Mouse (Mus musculus): ENCODE data around the gene Jade2.

Gene Jade2

DNA sequence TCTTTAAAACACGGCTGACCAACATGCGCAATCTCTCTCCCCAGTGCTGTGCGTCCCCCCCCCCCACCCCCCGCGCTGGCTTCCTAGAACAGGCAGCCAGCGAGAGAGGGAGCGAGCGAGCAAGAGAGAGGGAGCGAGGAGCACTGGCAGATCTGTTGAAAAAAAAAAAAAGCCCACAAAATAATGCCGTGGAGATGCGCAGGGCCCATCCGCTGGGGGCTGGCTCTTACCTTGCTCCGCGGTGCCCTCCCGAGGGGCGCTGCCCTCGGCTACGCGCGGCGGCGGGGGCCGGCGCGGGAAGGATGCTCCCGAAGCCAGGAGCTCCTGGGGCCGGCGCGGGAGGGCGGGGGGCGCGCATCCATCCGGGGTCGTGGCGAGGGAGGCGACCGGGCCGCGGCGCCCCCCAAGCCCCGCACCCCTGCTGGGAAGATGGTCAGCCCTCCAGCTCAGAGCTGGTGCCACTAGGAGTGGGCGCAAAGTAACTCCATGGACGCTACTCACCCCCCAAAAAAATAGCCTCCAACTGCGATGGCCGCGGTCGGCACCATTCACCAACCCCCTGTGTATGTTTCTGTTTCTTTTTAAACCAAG is at the start of gene Jade2:
TSS of gene Jade2 (minus strand) at position 573 of the 591 bp plus-strand sequence.
- in situ Hi-C loops (cut with MseI, MboI): loop anchor here (5.0 kb wide), 2 partner anchors 40 to 110 kb away; partner anchors contain the start of gene Cdkn2aipnl (in 1 of the 2)

DNA sequence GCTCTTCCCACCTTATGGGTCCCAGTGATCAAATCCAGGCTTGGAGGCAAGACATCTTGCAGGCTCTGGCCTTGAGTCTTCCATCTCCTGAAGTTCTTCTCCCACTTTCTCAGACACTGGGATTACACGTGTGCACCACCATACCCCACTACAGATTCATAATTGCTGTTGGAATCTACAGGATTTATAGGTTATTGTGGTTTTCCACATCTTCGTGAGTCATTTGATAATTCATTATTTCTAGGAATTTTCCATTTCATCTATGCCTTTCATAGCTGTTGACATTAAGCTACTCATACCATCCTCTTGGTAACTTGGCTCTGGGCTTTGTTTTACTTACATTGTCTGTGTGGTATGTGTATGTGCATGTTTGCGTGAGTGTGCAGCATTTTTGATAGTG is 46.8 kb upstream of the Jade2 start:
- in situ Hi-C loops (cut with MseI, MboI): no loop called here

DNA sequence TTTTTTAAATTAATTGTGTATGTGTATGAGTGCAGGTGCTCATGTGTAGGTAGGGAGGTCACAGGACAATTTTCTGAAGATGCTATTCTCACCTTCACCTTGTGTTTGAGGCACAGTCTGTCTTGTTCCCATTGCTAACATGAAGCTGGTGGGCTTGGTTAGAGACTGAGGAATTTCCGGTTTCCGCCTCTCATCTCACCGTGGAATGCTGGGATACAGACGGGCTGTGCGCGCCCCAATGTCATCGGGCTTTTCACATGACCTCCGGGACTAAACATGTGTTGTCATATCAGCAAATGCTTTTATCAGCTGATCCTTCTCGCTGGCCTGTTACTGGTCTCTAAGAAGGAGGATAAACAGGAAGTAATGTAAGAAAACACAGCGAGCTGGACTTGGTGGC is 42.2 kb upstream of the Jade2 start:
- in situ Hi-C loops (cut with MseI, MboI): no loop called here

DNA sequence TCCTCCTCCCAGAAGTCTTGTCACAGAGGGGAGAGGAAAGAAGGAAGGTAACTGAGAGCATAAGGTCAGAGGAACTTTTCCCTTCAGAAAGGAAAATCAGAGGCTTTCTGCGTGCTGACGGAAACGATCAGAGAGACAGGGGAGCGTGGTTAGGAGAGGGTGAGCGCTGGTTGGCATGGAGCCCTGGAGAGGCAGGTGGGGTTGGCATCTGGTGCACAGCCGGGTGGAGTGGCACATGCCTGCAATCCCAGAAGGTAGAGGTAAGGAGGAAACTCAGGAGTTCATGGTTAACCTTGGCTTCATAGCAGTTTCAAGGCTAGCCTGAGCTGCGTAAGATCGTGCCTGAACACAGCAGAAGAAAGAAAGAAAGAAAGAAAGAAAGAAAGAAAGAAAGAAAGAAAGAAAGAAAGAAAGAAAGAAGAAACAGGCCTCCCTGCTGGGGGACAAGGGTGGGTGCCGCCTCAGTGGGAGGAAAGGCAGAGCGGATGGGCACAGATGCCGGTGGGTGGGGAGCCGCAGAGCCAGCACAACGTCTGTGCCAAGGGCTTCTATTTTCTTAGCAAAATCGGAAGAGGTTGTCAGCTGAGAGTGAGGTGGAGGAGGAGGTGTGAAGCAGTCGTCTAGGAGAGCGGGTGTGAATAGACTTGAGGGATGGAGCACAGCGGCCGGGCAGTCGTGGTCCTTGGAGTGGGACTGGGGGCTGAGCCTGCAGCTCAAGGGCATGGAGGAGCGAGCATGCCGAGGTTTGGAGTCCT is 41.0 kb upstream of the Jade2 start:
- in situ Hi-C loops (cut with MseI, MboI): no loop called here

DNA sequence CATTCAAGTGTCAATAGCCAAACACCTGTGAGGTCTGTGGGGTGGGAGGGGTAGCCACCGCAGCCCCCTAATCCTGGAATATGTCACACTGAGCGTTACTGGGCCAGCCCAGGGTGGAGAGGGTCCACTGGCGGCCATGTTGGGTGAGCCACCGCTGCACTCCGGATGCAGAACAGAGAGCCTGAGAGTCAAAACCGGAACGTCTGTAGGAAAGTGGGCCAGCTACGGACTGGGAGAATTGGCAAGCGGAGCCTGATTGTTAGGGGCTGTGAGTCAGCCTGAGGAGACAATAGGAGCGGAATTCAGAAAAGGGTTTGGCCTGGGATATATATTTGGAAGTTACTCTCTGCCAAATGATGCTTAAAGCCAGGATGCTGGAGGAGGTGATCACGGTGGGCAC is 39.9 kb upstream of the Jade2 start:
- in situ Hi-C loops (cut with MseI, MboI): no loop called here

DNA sequence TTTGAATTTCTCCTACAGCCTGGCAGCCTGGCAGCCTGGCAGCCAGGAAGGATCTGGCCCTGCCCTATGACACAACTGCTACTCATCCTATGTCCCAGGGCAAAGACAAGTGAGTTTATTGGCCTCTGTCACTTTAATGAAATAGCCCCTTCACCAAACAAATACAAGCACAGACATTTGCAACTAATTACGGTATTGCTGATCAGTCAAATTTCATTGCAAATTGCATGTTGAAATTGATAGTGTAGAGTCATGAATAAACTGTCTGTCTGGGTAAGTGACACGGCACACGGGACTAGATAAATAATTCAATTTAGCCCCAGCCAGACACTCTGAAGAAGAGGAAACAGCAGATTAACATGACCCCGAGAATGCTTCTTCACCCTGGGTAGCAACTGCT is 38.6 kb upstream of the Jade2 start:
- in situ Hi-C loops (cut with MseI, MboI): no loop called here

DNA sequence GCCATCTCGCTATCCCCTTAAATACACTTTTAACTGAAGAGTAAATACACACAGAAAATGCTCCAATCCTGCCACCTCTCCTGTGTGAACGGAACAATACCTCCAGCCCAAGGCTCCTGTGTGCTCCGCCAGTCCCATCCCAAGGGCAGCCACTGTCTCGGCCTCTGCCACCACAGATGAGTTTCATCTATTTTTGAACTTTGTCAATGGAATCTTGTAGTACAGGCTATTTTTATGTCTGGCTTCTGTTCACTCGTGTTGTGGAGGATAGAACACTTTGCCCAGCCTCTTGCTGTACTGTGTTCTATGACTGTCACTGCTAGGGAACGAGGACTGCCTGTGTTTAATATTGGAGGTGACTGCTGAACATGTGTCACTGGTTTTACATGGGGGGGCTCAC is 28.2 kb upstream of the Jade2 start:
- in situ Hi-C loops (cut with MseI, MboI): no loop called here

DNA sequence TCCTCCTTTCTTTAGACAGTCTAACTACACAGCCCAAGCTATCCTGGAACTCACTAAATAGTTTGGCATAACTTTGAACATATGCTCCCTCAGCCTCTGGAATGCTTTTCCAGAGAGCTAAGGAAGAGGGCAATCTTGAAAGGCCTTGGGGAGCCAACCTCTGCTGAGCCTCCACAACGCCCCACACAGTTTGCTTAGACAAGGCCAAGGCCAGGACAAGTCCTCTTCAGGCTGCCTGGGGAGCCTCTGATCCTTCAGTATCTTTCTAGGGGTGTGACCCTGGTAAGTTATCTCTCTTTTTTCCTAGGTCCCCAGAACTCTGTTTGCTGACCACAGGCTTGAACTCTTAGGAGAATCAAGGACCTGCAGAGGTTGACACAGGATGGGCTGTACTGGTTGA is 26.6 kb upstream of the Jade2 start:
- in situ Hi-C loops (cut with MseI, MboI): no loop called here

DNA sequence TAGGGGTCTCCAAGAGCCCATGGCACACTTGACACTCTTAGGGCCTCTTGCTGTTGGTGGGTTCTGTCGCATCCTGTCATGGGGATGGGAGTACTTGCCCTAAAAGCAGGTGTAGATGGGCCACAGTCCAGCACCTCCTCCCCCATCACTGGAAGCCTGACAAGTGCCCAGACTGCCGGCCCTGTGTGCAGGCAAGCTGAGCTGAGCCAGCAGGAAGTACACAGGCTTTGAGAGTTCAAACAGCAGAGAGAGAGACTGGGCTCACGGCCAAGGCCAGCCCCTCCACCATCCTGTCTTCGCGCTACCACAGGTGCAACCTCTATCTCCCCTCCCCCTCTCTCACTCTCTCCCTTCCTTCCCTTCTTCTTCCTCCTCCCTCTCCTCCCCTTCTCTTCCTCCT is 26.2 kb upstream of the Jade2 start:
- in situ Hi-C loops (cut with MseI, MboI): no loop called here

DNA sequence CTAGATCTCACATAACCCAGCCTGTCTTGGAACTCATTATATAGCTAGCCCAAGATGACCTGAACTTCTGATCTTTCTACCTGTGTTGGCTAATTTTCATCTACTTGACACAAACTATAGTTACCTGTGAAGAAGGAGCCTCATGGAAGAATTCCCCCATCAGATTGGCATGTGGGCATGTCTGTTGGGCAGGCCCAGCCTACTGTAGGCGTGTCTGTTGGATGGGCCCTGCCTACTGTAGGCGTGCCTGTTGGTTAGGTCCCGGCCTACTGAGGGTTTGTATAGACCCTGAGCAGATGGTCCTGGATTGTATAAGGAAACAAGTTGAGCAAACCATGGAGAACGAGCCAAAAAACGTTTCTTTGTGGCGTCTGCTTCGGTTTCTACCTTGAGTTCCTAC is 24.3 kb upstream of the Jade2 start:
- in situ Hi-C loops (cut with MseI, MboI): no loop called here

DNA sequence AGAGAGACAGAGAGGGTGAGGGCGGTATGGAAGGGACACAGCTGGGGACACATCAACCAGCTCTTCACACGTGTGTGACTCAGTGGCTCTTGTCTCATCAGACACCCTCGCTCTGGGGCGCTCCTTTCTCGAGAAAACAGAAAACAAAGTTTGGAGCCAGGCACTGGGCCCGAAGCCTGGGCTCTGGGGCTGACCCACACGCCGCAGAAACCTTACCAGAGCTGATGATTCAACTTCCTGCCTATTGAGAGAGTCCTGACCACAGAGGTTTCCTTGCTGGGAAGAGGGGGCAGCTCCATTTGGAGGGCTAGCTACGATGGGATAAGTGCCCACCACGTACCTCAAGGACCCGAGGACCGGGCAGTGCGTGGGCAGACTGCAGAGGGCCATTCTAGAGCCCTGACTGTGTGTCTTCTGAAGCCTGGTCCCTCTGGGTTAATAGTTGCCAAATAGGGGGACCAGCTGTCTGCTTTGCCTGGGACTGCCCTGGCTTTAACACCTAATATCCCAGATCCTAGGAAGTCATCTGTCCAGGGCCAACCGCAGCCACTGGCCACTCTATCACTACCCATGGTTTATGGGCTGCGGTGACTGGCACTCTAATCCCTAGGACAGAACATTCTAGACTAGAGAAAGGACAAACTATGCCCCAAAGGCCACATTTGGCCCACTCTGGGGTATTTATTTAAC is 23.7 kb upstream of the Jade2 start:
- in situ Hi-C loops (cut with MseI, MboI): no loop called here

DNA sequence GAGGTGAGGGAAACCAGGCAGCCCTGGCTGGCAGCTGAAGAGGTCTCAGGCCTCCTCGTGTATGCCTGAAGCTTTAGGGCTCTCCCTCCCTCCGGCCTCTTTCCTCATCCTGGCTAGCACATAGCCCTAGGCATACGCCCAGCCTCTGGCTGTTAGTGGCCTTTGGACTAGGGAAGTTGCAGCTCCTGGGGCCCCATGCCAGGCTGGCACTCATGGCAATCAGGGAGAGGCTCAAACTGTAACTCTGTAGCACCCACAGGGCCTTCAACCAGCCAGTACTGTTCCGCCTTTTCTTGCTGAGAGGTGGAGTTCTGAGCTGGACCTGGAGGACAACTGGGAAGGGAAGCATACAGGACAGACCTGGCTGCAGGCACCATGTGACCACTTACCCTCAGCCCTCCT is 19.5 kb upstream of the Jade2 start:
- in situ Hi-C loops (cut with MseI, MboI): no loop called here

DNA sequence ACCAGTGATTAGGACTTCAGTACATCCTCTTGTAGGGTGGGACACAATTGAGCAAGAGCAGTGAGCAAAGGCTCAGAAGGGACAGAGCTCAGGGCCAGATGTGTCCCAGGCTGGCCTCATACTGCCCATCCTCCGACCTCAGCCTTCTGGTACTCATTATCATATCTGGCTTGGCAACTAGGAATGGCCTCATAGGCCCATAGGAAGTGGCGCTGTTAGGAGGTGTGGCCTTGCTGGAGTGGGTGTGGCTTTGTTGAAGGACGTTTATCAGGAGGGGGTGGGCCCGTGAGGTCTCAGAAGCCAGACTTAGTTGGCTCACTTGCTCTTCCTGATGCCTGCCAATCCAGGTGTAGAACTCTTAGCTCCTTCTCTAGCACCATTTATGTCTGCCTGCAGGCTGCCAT is 18.3 kb upstream of the Jade2 start:
- in situ Hi-C loops (cut with MseI, MboI): no loop called here

DNA sequence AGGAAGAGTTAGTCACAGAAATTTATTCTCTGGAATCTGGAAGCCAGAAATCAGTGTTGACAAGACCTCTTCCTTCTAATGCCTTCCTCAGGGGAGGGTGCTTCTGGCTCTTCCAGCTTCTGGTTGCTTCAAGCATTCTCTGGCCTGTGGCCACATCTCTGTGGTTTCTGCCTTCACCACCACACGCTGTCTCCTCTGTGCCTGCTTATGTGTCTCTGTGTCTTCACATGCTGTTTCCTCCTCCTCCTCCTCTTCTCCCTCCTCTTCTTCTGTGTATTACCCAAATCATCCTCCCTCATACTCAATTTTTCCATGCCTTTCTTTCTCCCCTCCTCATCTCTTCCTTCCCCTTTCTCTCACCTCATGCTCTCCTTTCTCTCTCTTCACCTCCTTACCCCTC is 17.6 kb upstream of the Jade2 start:
- in situ Hi-C loops (cut with MseI, MboI): no loop called here

DNA sequence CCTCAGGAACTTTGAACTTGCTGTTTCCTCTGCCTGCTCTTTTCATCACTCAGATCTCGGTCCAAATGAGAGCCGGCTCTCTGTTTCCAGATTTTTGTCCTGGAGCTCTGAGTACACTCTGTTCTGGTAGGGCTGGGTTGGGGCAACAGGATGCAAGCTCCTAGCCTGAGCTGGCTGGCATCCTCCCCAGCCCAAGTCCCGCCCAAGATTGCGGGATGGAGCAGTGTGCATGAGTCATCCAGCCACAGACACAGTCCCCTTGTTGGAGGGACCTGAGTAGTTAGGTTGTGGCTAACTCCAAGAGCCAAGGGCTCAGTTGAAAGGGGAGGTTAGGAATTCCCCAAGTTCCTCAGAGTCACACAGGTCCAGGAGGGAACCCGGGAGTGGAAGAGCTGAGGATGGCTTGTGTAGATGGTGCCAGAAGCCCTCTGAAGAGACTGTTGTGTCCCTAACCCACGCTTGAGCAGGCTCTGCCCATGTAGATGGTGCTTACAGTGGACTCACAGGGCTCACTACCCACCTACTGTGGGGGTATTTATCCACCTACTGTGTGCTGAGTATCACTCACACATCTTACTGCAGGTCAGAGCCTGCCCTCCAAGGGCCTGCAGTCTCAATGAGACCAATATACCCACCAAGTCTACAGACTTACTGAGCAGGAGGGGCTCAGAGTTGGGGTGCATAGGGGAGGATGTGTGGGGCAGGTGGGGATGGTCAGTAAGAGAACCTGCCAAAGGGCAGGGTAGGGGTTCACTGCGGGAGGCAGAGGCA is 17.0 kb upstream of the Jade2 start:
- in situ Hi-C loops (cut with MseI, MboI): no loop called here

DNA sequence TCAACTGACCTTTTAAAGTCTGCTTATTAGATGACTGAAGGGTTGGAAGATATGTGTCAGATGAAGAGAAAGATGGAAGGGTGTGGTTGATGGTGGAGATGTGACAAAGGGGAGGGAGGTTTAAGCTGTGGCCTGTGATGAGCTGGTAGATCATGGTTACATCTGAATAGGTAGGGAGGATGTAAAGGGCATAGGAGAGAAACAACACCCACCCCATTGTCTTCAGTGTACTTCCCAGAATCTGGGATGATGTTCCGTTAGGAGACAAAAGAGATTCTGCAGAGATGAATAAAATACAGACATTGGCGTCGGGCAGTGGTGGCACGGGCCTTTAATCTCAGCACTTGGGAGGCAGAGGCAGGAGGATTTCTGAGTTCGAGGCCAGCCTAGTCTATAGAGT is 15.7 kb upstream of the Jade2 start:
- in situ Hi-C loops (cut with MseI, MboI): no loop called here

DNA sequence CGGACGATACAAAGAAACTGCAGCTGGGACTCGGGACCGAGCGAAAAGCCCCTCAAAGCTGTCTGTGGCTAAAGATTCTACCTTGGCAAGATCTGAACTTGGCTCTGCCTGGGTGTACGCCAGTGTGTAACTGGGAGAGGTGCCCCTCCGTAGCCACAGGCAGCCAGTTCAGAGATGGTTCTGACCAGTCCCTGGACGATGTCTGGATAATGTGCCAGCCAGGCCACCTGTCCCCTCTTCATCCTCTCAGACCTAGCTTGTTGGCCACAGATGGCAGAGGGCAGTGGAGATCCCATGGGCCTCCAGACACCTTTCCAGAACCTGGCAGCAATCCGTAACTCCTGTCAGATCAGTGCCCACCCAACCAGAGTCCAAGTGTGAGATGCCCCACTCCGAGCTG is 9.8 kb upstream of the Jade2 start:
- in situ Hi-C loops (cut with MseI, MboI): no loop called here

DNA sequence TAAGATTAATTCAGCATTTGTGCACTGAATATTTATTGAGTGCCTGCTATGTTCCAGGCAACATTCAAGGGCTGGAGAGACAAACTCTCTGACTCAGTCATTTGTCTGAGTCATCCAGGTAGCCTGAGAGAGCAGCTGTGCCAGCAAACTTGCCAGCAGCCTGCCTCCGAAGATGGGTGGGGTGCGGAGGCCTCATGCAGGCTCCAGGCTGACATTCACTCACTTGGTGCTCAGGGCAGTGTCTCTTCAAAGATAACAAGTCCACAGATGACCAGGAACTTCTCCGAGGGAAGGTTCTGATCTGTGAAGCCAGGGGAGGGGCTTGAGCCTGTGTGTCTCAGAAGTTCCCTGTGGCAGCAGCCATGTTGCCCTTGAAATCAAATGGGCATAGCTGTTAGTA is 8.6 kb upstream of the Jade2 start:
- in situ Hi-C loops (cut with MseI, MboI): no loop called here

DNA sequence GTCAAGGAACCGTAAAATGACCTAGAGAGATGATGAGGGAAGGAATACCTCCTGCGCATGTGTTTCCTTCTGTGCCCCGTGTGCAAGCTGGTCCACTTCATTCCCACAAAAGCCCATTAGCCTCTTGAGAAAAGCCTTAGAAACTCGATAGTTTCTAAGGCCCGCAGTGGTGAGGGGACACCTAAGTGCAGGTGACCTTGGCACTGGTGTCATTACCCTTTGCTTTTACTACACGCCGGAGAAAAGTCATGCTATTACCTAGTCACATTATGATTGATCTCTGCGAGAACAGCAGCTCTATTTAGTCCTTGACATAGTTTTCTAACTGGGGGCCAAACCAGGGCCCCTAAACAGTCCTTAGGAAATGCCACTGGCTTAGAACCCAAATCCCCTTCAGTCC is 3.2 kb upstream of the Jade2 start:
- in situ Hi-C loops (cut with MseI, MboI): no loop called here

DNA sequence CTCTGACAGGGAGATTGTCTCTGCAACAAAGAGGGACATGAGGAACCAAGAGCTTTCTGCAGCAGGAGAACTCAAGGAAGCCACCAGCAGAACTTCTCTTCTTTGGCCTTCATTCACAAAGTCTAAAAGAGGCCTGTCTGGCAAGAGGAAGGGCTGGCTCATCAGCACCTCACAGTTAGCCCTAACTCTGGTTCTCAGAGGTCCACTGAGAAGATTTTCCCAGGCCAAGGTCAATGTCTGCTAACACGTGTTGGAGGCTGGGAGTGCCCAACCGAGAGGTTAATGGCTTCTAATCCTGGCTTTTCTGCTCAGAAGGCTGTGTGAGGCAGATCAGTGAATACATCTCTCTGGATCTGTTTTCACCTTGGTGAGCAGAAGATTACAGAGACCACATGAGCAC is 2.1 kb upstream of the Jade2 start:
- in situ Hi-C loops (cut with MseI, MboI): loop anchor here (5.0 kb wide), 2 partner anchors 42 to 108 kb away; partner anchors contain the start of gene Cdkn2aipnl (in 1 of the 2)

DNA sequence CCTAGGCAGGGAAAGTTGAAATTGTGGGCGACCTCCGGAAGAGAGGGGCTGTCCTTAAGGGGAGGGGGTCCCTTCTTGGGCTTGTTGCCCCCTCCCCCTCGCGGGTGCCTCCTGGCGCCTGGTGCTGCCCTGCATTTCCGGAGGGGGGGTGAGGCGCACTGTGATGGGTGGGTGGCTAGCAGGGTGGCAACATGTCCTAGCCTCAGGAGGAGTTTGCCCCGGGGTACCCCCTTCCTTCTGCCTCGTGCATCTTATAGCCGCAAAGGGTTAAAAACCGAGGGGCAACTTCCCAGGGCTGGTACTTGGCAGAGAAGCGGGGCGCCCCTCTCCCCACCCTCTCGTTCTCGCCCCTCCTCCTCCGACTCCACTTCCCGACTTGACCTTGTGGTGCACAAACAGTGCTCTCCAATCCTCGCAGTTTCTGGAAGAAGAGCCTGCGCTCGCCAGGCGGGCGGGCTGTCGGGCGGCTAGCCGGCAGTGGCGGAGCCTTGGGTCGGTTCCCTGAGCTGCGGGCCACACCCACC is 1.1 kb upstream of the Jade2 start:
- in situ Hi-C loops (cut with MseI, MboI): loop anchor here (5.0 kb wide), 2 partner anchors 41 to 109 kb away; partner anchors contain the start of gene Cdkn2aipnl (in 1 of the 2)

All from mouse trophoblast stem cell (cell line).